ENCODE assay signal across 8 mouse cellular contexts in the genomic region with DNA sequence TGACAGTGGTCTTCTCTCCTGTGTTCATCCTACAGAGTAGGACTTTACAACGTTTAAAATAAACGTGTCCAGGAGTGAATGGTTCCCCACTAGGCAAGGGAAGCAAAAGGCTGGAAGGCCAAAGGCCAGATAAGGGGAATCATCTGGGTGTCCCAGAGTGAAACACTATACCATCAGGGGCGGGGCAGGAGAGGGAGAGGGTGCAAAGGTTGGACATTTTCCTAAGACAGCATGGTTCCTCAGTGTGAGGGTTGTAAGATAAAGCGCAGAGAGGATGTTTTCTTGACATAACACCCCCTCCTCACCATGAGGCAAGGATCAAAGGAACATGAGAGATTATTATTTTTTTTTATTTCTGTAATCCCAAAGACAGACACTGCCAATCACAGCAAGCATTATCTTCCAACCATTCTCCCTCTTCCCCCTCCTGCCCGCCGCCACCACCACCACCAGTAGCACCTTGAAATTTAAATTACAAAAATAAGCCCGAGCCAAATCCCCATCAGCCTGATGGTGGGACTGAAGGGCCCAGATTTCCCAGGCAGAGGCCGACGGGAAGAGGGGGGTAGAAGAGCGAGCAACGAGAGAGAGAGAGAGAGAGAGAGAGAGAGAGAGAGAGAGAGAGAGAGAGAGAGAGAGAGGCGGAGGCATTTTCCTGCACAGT. TPM values are rescaled to one million over a fixed set of nuclear protein-coding genes. Genes with fewer than 3 reads are reported as not detected.
A peak's percentile ranks its signal among the peaks of the same experiment; 100 is the strongest.
DNase-seq lines count a peak whose midpoint lies in the region; ATAC-seq and TF ChIP-seq lines count a peak whose summit lies in the region.

No protein-coding gene starts in this region.

- no peaks in the 10 kb centered on the region for H3K9me3 ChIP-seq in forebrain, postnatal 0 days (ENCODE audit: low read length)
- H3K9me3 ChIP-seq in midbrain, embryonic 10.5 days (replicated peaks), result no peaks in the 10 kb centered on the region

- peak overlapping the region; percentile 85 for H3K27ac ChIP-seq in forebrain, postnatal 0 days (ENCODE audit: low read depth, low read length)
- H3K27ac ChIP-seq in midbrain, embryonic 10.5 days (replicated peaks), result peak overlapping the region; percentile 84

- WGBS in forebrain, postnatal 0 days, result 32% methylated on average over 11 of the region's 12 CpGs
- 16% methylated on average over 12 of the region's 12 CpGs for WGBS in midbrain, embryonic 10.5 days

- H3K27me3 ChIP-seq in forebrain, postnatal 0 days (ENCODE audit: insufficient read depth, low read length), result no peaks in the 10 kb centered on the region
- H3K27me3 ChIP-seq in midbrain, embryonic 10.5 days (ENCODE audit: low read depth, poor library complexity, severe bottlenecking), result 0 out of 2 replicates have a peak, but pooled peaks cover 9% of the 10 kb centered on the region

- no peak for TF ChIP-seq CTCF in forebrain, postnatal 0 days (IDR thresholded peaks at IDR 0.05; ENCODE audit: low read depth)

- H3K36me3 ChIP-seq in forebrain, postnatal 0 days (ENCODE audit: insufficient read depth), result no peaks in the 10 kb centered on the region
- H3K36me3 ChIP-seq in midbrain, embryonic 10.5 days, result no peaks in the 10 kb centered on the region

- H3K4me2 ChIP-seq in forebrain, postnatal 0 days (ENCODE audit: low read depth), result peak overlapping the region; percentile 56

- ATAC-seq in forebrain, postnatal 0 days, result peak; percentile 23

- DNase-seq in kidney, postnatal 10 days, result peak; percentile 5
- no peak for DNase-seq in kidney, postnatal 36 days
- DNase-seq in embryo, embryonic 9.5 days (ENCODE audit: extremely low spot score), result peak; percentile 12
- peak; percentile 11 for DNase-seq in forebrain, postnatal 0 days
- peak; percentile 14 for DNase-seq in midbrain, embryonic 10.5 days (ENCODE audit: low spot score)
- DNase-seq in spleen, postnatal 4 days (ENCODE audit: low spot score in 2 of 2), result no peak
- no peak for DNase-seq in left cerebral cortex, adult 8-10 months (ENCODE audit: low spot score in 2 of 2)
- no peak for DNase-seq in T-cell, adult 2 months (ENCODE audit: low spot score)

- H3K4me1 ChIP-seq in forebrain, postnatal 0 days (ENCODE audit: insufficient read depth), result no peaks in the 10 kb centered on the region
- H3K4me1 ChIP-seq in midbrain, embryonic 10.5 days, result no peaks in the 10 kb centered on the region

- peak overlapping the region; percentile 55 for H3K4me3 ChIP-seq in forebrain, postnatal 0 days (ENCODE audit: low read depth, low read length)
- peak overlapping the region; percentile 68 for H3K4me3 ChIP-seq in midbrain, embryonic 10.5 days

- peak overlapping the region; percentile 81 for H3K9ac ChIP-seq in forebrain, postnatal 0 days

RNA-seq across cellular contexts. Expression of a gene that starts 1.4 kb away (rescaled TPM):
- total RNA-seq in forebrain, postnatal 0 days (2014; rRNA removed), result 63.1 and 63.2 TPM in 2 replicates
- polyA plus RNA-seq in forebrain, postnatal 0 days (2015; fragmentation: Nextera tagmentation; extraction: Ambion mirVana), result 22.8 and 28.6 TPM in 2 replicates
- polyA plus RNA-seq in midbrain, embryonic 10.5 days (2016; fragmentation: Nextera tagmentation; extraction: Ambion mirVana), result 15.8 and 20.1 TPM in 2 replicates
- total RNA-seq in left cerebral cortex, adult 8-10 months (2022), result 10 to 100 TPM; 43.4 to 51.4 (median 49.6) TPM

RNA-seq across cellular contexts. Expression of a gene that starts 20.8 kb away (rescaled TPM):
- 24.8 and 36.8 TPM in 2 replicates for total RNA-seq in forebrain, postnatal 0 days (2014; rRNA removed)
- 13.2 and 21.5 TPM in 2 replicates for polyA plus RNA-seq in forebrain, postnatal 0 days (2015; fragmentation: Nextera tagmentation; extraction: Ambion mirVana)
- 16.4 and 20.0 TPM in 2 replicates for polyA plus RNA-seq in midbrain, embryonic 10.5 days (2016; fragmentation: Nextera tagmentation; extraction: Ambion mirVana)
- total RNA-seq in left cerebral cortex, adult 8-10 months (2022), result 10 to 100 TPM; 52.1 to 55.3 (median 54.5) TPM

Comparison
In these comparisons a context has a peak if more than half of its experiments do, and no peak if none do; other contexts are left out.
1. DNase-seq: peak in kidney, postnatal 10 days (single experiment), embryo, embryonic 9.5 days (single experiment), forebrain, postnatal 0 days (single experiment) and midbrain, embryonic 10.5 days (single experiment); none in kidney, postnatal 36 days (0 of 2), spleen, postnatal 4 days (0 of 2), left cerebral cortex, adult 8-10 months (0 of 2) and T-cell, adult 2 months (single experiment).